Comparison of ENCODE assay signal across 24 mouse cellular contexts in genomic region chr3:58983838-58984598, GRCm38 (mm10). TPM values are rescaled to one million over a fixed set of nuclear protein-coding genes. Genes with fewer than 3 reads are reported as not detected.
A peak's percentile ranks its signal among the peaks of the same experiment; 100 is the strongest.
DNase-seq lines count a peak whose midpoint lies in the region; ATAC-seq lines count a peak whose summit lies in the region.
"Had no signal": no experiment of that assay in that cellular context is flagged by ENCODE, and none has a peak within 500 bp of the region (broad histone marks: within the 10 kb centered on the region; RNA-seq: fewer than 3 reads in every experiment).

No protein-coding gene starts in this region.

- no peak overlapping the region for H3K27ac ChIP-seq in midbrain, embryonic 11.5 days (ENCODE audit: low read depth, low read length)
- H3K27ac ChIP-seq in midbrain, embryonic 16.5 days (ENCODE audit: low read length) = no peak overlapping the region
- no peak overlapping the region for H3K27ac ChIP-seq in forebrain, embryonic 11.5 days (ENCODE audit: low read depth, low read length)
- H3K27ac ChIP-seq: forebrain, embryonic 10.5 days; gastrocnemius, adult 2 months; heart, adult 2 months; hindbrain, embryonic 12.5 days; hindbrain, embryonic 15.5 days had no signal

- no peak for ATAC-seq in midbrain, embryonic 11.5 days (ENCODE audit: low FRiP score)
- ATAC-seq in midbrain, embryonic 16.5 days = no peak
- peak; percentile 9; the same call in 1 of the 2 replicates for ATAC-seq in common myeloid progenitor, adult 5-6 weeks (replicated peaks; ENCODE audit: low read depth, poor library complexity, severe bottlenecking)
- ATAC-seq in forebrain, embryonic 11.5 days (replicated peaks; ENCODE audit: low FRiP score) = no peak
- ATAC-seq: Patski had no signal

- no peak overlapping the region for H3K9ac ChIP-seq in midbrain, embryonic 11.5 days (ENCODE audit: low read length)
- no peak overlapping the region for H3K9ac ChIP-seq in midbrain, embryonic 16.5 days (ENCODE audit: low read depth, low read length)
- no peak overlapping the region for H3K9ac ChIP-seq in forebrain, embryonic 11.5 days (ENCODE audit: low read length)
- H3K9ac ChIP-seq: hindbrain, embryonic 12.5 days had no signal

- no peak overlapping the region for H3K4me2 ChIP-seq in midbrain, embryonic 11.5 days
- no peak overlapping the region for H3K4me2 ChIP-seq in midbrain, embryonic 16.5 days (ENCODE audit: low read length)
- H3K4me2 ChIP-seq in forebrain, embryonic 11.5 days (ENCODE audit: low read depth, low read length, severe bottlenecking) = no peak overlapping the region
- H3K4me2 ChIP-seq: heart, embryonic 11.5 days; hindbrain, embryonic 12.5 days had no signal

- no peaks in the 10 kb centered on the region for H3K4me1 ChIP-seq in midbrain, embryonic 11.5 days (ENCODE audit: control insufficient read depth, insufficient read depth, low read length)
- peaks cover 3% of the 10 kb centered on the region; the same call in 1 of the 2 replicates for H3K4me1 ChIP-seq in midbrain, embryonic 16.5 days (ENCODE audit: control insufficient read depth, insufficient read depth, low read length)
- H3K4me1 ChIP-seq in megakaryocyte, embryonic 14.5 days = peaks cover 52% of the 10 kb centered on the region
- no peaks in the 10 kb centered on the region for H3K4me1 ChIP-seq in forebrain, embryonic 11.5 days (replicated peaks; ENCODE audit: control insufficient read depth, insufficient read depth, low read length)

- no peak overlapping the region for H3K4me3 ChIP-seq in midbrain, embryonic 11.5 days (ENCODE audit: low read depth, low read length)
- H3K4me3 ChIP-seq in midbrain, embryonic 16.5 days (ENCODE audit: low read depth, low read length) = no peak overlapping the region
- H3K4me3 ChIP-seq in megakaryocyte, embryonic 14.5 days (replicated peaks) = peak overlapping the region; percentile 80
- no peak overlapping the region for H3K4me3 ChIP-seq in forebrain, embryonic 11.5 days (ENCODE audit: low read depth, low read length)
- H3K4me3 ChIP-seq: forebrain, embryonic 10.5 days; heart, adult 2 months; hindbrain, embryonic 12.5 days; hindbrain, embryonic 15.5 days had no signal

- no peaks in the 10 kb centered on the region for H3K9me3 ChIP-seq in midbrain, embryonic 11.5 days (ENCODE audit: control insufficient read depth, low read length)
- H3K9me3 ChIP-seq in midbrain, embryonic 16.5 days (replicated peaks; ENCODE audit: control insufficient read depth, low read length, poor library complexity, severe bottlenecking) = no peaks in the 10 kb centered on the region
- H3K9me3 ChIP-seq in megakaryocyte, embryonic 14.5 days = no peaks in the 10 kb centered on the region
- no peaks in the 10 kb centered on the region for H3K9me3 ChIP-seq in forebrain, embryonic 11.5 days (ENCODE audit: control insufficient read depth, low read length)
- H3K9me3 ChIP-seq: forebrain, embryonic 10.5 days; G1E; hindbrain, embryonic 12.5 days; hindbrain, embryonic 15.5 days had no signal

- no peaks in the 10 kb centered on the region for H3K27me3 ChIP-seq in midbrain, embryonic 11.5 days (ENCODE audit: control insufficient read depth, insufficient read depth, low read length)
- H3K27me3 ChIP-seq in midbrain, embryonic 16.5 days (ENCODE audit: control insufficient read depth, insufficient read depth, low read depth, low read length) = no peaks in the 10 kb centered on the region
- no peaks in the 10 kb centered on the region for H3K27me3 ChIP-seq in megakaryocyte, embryonic 14.5 days (replicated peaks)
- H3K27me3 ChIP-seq in splenic B cell, adult 2 months (ENCODE audit: control insufficient read depth, insufficient read depth, low read length, poor library complexity, severe bottlenecking) = no peaks in the 10 kb centered on the region
- H3K27me3 ChIP-seq in forebrain, embryonic 11.5 days (ENCODE audit: control insufficient read depth, insufficient read depth, low read length) = no peaks in the 10 kb centered on the region; the same call in 1 of the 2 replicates
- H3K27me3 ChIP-seq: Patski had no signal

- peak; percentile 69 for DNase-seq in midbrain, embryonic 11.5 days (ENCODE audit: low spot score, missing footprints)
- DNase-seq in splenic B cell, adult 2 months (ENCODE audit: low read depth, low spot score) = peak; percentile 5
- no peak for DNase-seq in kidney, adult 11 months
- DNase-seq in forebrain, embryonic 11.5 days (ENCODE audit: low spot score) = no peak
- no peak for DNase-seq in left cerebral cortex, adult 11 months (ENCODE audit: low spot score)
- DNase-seq: adrenal gland, adult 8-10 months; adrenal gland, postnatal 25 days; cerebellum, adult 11-12 months; cerebellum, adult 8-10 months; cerebellum, postnatal 10 days; cerebellum, postnatal 36 days; forebrain, postnatal 0 days; gastrocnemius, adult 2 months; gastrocnemius, postnatal 14 days; heart, adult 2 months had no signal

- WGBS in midbrain, embryonic 11.5 days = 87% methylated on average over 15 of the region's 15 CpGs
- 86% methylated on average over 15 of the region's 15 CpGs for WGBS in midbrain, embryonic 16.5 days
- WGBS in forebrain, embryonic 11.5 days = 89% methylated on average over 15 of the region's 15 CpGs

- no peaks in the 10 kb centered on the region for H3K36me3 ChIP-seq in midbrain, embryonic 11.5 days (ENCODE audit: control insufficient read depth, insufficient read depth, low read length)
- no peaks in the 10 kb centered on the region for H3K36me3 ChIP-seq in midbrain, embryonic 16.5 days (ENCODE audit: control insufficient read depth, insufficient read depth, low read length)
- H3K36me3 ChIP-seq in megakaryocyte, embryonic 14.5 days (replicated peaks; ENCODE audit: low read length) = no peaks in the 10 kb centered on the region
- no peaks in the 10 kb centered on the region for H3K36me3 ChIP-seq in splenic B cell, adult 2 months (ENCODE audit: control insufficient read depth, insufficient read depth, low read length, poor library complexity, severe bottlenecking)
- no peaks in the 10 kb centered on the region for H3K36me3 ChIP-seq in forebrain, embryonic 11.5 days (ENCODE audit: control insufficient read depth, insufficient read depth, low read length)
- H3K36me3 ChIP-seq: forebrain, embryonic 10.5 days; G1E; hindbrain, embryonic 12.5 days; hindbrain, embryonic 15.5 days had no signal

RNA-seq across cellular contexts. Expression of gene Med12l, which starts 21.6 kb away (rescaled TPM):
- polyA plus RNA-seq in midbrain, embryonic 11.5 days (2014; fragmentation: Nextera tagmentation; extraction: Ambion mirVana) = 2.9 and 3.3 TPM in 2 replicates
- polyA plus RNA-seq in midbrain, embryonic 16.5 days (2015; fragmentation: Nextera tagmentation; extraction: Ambion mirVana) = 4.5 and 4.6 TPM in 2 replicates
- total RNA-seq in common myeloid progenitor, adult 5-6 weeks (2017) = 11.3 and 12.6 TPM in 2 replicates
- 12.6 and 12.7 TPM in 2 replicates for polyA plus RNA-seq in megakaryocyte, embryonic 14.5 days (2012; ENCODE audit: insufficient read depth, low replicate concordance)
- 5.5 TPM in 2 replicates for polyA plus RNA-seq in forebrain, embryonic 11.5 days (2014; fragmentation: Nextera tagmentation; extraction: Ambion mirVana)
- polyA plus RNA-seq: G1E had no signal

Comparison
In these comparisons a context has a peak if more than half of its experiments do, and no peak if none do; other contexts are left out.
1. DNase-seq: peak in midbrain, embryonic 11.5 days (single experiment) and splenic B cell, adult 2 months (single experiment); none in kidney, adult 11 months (single experiment), forebrain, embryonic 11.5 days (single experiment) and left cerebral cortex, adult 11 months (single experiment).